Mouse (Mus musculus) MEL (cell line): ENCODE data around the gene Ano2. TPM values are rescaled to one million over a fixed set of nuclear protein-coding genes. Genes with fewer than 3 reads are reported as not detected.

Source experiments
- DNase-seq: peaks from one replicate; pipeline ENCODE4 v3.0.0; 2011; ENCODE audit warnings: low read depth, low spot score
- H3K27ac ChIP-seq: 2 replicates; pipeline ENCODE4 v1.5.1; 2012; ENCODE audit warnings: low read depth, mild to moderate bottlenecking, control low read depth, low read length, moderate library complexity; ENCODE audit not compliant: control insufficient read depth
- H3K27me3 ChIP-seq, 2 experiments: fragments of 150-350 bp in 1 of 2; sonication (generic) in 1 of 2; 2 replicates each; pipeline ENCODE4 v1.6.1; 2012; ENCODE audit warnings: low read length in 2 of 2, mild to moderate bottlenecking in 2 of 2, improper control_type of control experiment in 1 of 2, moderate library complexity in 1 of 2; ENCODE audit not compliant: insufficient read depth in 2 of 2, control insufficient read depth in 1 of 2
- H3K36me3 ChIP-seq, 2 experiments: 2 replicates each; pipeline ENCODE4 v1.6.1; 2012 to 2014; ENCODE audit warnings: low read length in 2 of 2, improper control_type of control experiment in 1 of 2, inconsistent platforms in 1 of 2, mild to moderate bottlenecking in 1 of 2; ENCODE audit not compliant: insufficient read depth in 2 of 2, control insufficient read depth in 1 of 2
- H3K4me1 ChIP-seq, 2 experiments: fragments of 150-350 bp in 1 of 2; sonication (generic) in 1 of 2; 2 replicates each; pipeline ENCODE4 v1.6.1; 2012; ENCODE audit warnings: low read length in 2 of 2, improper control_type of control experiment in 1 of 2, mild to moderate bottlenecking in 1 of 2; ENCODE audit not compliant: insufficient read depth in 2 of 2, control insufficient read depth in 1 of 2
- H3K4me3 ChIP-seq, 2 experiments: fragments of 150-350 bp in 1 of 2; sonication (generic) in 1 of 2; 2 replicates each; pipeline ENCODE4 v1.5.1; 2012; ENCODE audit warnings: low read depth in 2 of 2, low read length in 2 of 2, mild to moderate bottlenecking in 2 of 2, moderate library complexity in 2 of 2, control low read depth in 1 of 2, improper control_type of control experiment in 1 of 2; ENCODE audit not compliant: control insufficient read depth in 1 of 2, insufficient read depth in 1 of 2
- H3K79me2 ChIP-seq: 2 replicates; pipeline ENCODE4 v1.6.1; 2012; ENCODE audit warnings: mild to moderate bottlenecking, low read length, moderate library complexity; ENCODE audit not compliant: control insufficient read depth, poor library complexity, insufficient read depth
- H3K9ac ChIP-seq: 2 replicates; pipeline ENCODE4 v1.6.1; 2012; ENCODE audit warnings: low read depth, mild to moderate bottlenecking, control low read depth, low read length, moderate library complexity; ENCODE audit not compliant: control insufficient read depth, poor library complexity, severe bottlenecking
- H3K9me3 ChIP-seq: fragments of 150-350 bp; sonication (generic); replicated peaks from 2 replicates; pipeline ENCODE4 v1.6.1; 2012; ENCODE audit warnings: mild to moderate bottlenecking, low read length, improper control_type of control experiment, moderate library complexity; ENCODE audit not compliant: insufficient read depth
- ELF1 ChIP-seq: IDR thresholded peaks from 2 replicates; pipeline ENCODE4 v1.6.1; 2014; ENCODE audit warnings: low read depth, mild to moderate bottlenecking, inconsistent platforms, low read length, improper control_type of control experiment, moderate library complexity
- EP300 ChIP-seq, 2 experiments: IDR thresholded peaks; 2 replicates each; pipeline ENCODE4 v1.6.1; 2011; ENCODE audit warnings: improper control_type of control experiment in 2 of 2, low read length in 2 of 2, low read depth in 1 of 2, mild to moderate bottlenecking in 1 of 2
- ETS1 ChIP-seq: IDR thresholded peaks from 2 replicates; pipeline ENCODE4 v1.6.1; 2012; ENCODE audit warnings: low read depth, mild to moderate bottlenecking, inconsistent platforms, low read length, improper control_type of control experiment, moderate library complexity
- GATA1 ChIP-seq: IDR thresholded peaks from 2 replicates; pipeline ENCODE4 v1.6.1; 2011; ENCODE audit warnings: low read depth, low read length, improper control_type of control experiment
- KAT2A ChIP-seq: conservative IDR thresholded peaks from 2 replicates; pipeline ENCODE4 v1.6.1; 2012; ENCODE audit warnings: low read depth, low read length, improper control_type of control experiment, inconsistent platforms
- MAX ChIP-seq: IDR thresholded peaks from 2 replicates; pipeline ENCODE4 v1.6.1; 2011; ENCODE audit warnings: low read length, improper control_type of control experiment
- MEF2A ChIP-seq: IDR thresholded peaks from 2 replicates; pipeline ENCODE4 v1.6.1; 2014; ENCODE audit warnings: low read depth, mild to moderate bottlenecking, inconsistent platforms, low read length, improper control_type of control experiment; ENCODE audit not compliant: poor library complexity, insufficient replicate concordance, severe bottlenecking; ENCODE audit errors: extremely low read depth
- NRF1 ChIP-seq: IDR thresholded peaks from 2 replicates; pipeline ENCODE4 v1.6.1; 2014; ENCODE audit warnings: low read depth, mild to moderate bottlenecking, inconsistent platforms, low read length, improper control_type of control experiment, moderate library complexity; ENCODE audit not compliant: poor library complexity, insufficient read depth, severe bottlenecking
- POLR2A ChIP-seq, 2 experiments: IDR thresholded peaks; 2 replicates each; pipeline ENCODE4 v1.6.1; 2011 to 2012; ENCODE audit warnings: low read length in 2 of 2, mild to moderate bottlenecking in 2 of 2, control low read depth in 1 of 2, improper control_type of control experiment in 1 of 2, low read depth in 1 of 2, moderate library complexity in 1 of 2; ENCODE audit not compliant: control insufficient read depth in 1 of 2, insufficient read depth in 1 of 2, poor library complexity in 1 of 2
- RAD21 ChIP-seq: IDR thresholded peaks from 2 replicates; pipeline ENCODE4 v1.6.1; 2011; ENCODE audit warnings: mild to moderate bottlenecking, low read depth, low read length, improper control_type of control experiment
- RCOR1 ChIP-seq: IDR thresholded peaks from 2 replicates; pipeline ENCODE4 v1.6.1; 2012; ENCODE audit warnings: low read depth, mild to moderate bottlenecking, inconsistent platforms, low read length, improper control_type of control experiment
- SIN3A ChIP-seq: IDR thresholded peaks from 2 replicates; pipeline ENCODE4 v1.6.1; 2012; ENCODE audit warnings: low read length, improper control_type of control experiment, inconsistent platforms
- TAL1 ChIP-seq: IDR thresholded peaks from 2 replicates; pipeline ENCODE4 v1.6.1; 2012; ENCODE audit warnings: mild to moderate bottlenecking, inconsistent platforms, low read length, moderate library complexity, mixed read lengths
- TCF12 ChIP-seq: IDR thresholded peaks from 2 replicates; pipeline ENCODE4 v1.6.1; 2014; ENCODE audit warnings: low read depth, mild to moderate bottlenecking, inconsistent platforms, low read length, improper control_type of control experiment, moderate library complexity
- UBTF ChIP-seq: IDR thresholded peaks from 2 replicates; pipeline ENCODE4 v1.6.1; 2012; ENCODE audit warnings: low read depth, mild to moderate bottlenecking, inconsistent platforms, low read length, improper control_type of control experiment, moderate library complexity, borderline replicate concordance; ENCODE audit not compliant: insufficient read depth
- USF1 ChIP-seq: IDR thresholded peaks from 2 replicates; pipeline ENCODE4 v1.6.1; 2014; ENCODE audit warnings: low read depth, mild to moderate bottlenecking, inconsistent platforms, low read length, improper control_type of control experiment, moderate library complexity
- polyA plus RNA-seq, 2 experiments: library from polyadenylated mRNA; stranded (reverse) in 1 of 2; unstranded in 1 of 2; fragments of >175 nt in 1 of 2; fragments of >200 nt in 1 of 2; gene quantifications; 2 replicates each; pipeline versions ENCODE4 v1.2.1 to v1.2.4; 2012; ENCODE audit warnings: low replicate concordance in 2 of 2, low read depth in 1 of 2; ENCODE audit not compliant: insufficient read length in 2 of 2, insufficient read depth in 1 of 2, missing spikeins in 1 of 2
- total RNA-seq: library from RNA; depleted of rRNA; stranded (reverse); fragments of 300-350 nt; gene quantifications from 2 replicates; pipeline ENCODE4 v1.2.3, GENCODE M21; 2012

The Ano2 gene
- total and polyA plus RNA-seq, 3 experiments, result not detected

DNA sequence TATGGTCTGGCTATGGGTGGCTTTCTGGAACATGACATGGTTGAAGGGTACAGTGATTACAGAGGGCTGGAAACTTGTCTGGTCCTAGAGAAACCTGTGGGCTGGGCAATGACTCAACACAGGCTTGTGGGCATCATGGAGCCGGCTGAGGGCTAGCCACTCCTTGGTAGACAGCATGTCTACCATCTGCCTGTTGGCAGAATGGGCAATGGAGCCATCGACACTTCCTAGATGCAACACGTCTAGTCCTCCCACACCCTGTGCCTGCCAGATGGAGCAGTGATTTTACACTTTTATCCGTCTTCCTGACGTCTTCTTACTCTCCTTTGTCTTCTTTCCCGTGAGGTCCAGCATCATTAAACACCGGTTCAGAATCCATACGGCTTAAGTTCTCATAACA is 49.1 kb upstream of the Ano2 start:
- no peaks in the 10 kb centered on the region for H3K36me3 ChIP-seq
- TF ChIP-seq USF1 (no peak), MEF2A (no peak), TCF12 (no peak), MAX (no peak), EP300 (IDR thresholded peaks at IDR 0.05; ENCODE audit: low read depth in 1 of 2, low read length in 2 of 2) (no peak)
- H3K27me3 ChIP-seq, result no peaks in the 10 kb centered on the region
- H3K4me3 ChIP-seq, result no peak overlapping the region
- no peak overlapping the region for H3K9ac ChIP-seq
- H3K4me1 ChIP-seq, result no peaks in the 10 kb centered on the region
- no peak for DNase-seq
- H3K9me3 ChIP-seq, result no peaks in the 10 kb centered on the region
- H3K79me2 ChIP-seq, result no peaks in the 10 kb centered on the region
- H3K27ac ChIP-seq, result no peak overlapping the region

DNA sequence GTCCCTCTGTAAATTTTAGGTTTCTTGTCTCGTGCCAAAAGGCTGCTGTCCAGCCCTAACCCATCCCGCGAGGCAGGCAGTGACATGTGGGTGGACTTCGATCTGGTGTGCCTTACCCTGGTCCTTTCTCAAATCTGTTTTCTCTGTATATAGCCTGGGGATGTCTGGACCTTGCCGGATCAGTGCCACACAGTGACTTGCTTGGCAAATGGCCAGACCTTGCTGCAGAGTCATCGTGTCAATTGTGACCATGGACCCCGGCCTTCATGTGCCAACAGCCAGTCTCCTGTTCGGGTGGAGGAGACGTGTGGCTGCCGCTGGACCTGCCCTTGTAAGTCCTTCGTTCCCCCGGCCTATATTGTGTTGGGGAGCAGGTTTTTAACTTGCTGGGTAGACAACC is 41.3 kb upstream of the Ano2 start:
- DNase-seq, result no peak
- Histone ChIP-seq H3K4me1 (no peaks in the 10 kb centered on the region), H3K9ac (no peak overlapping the region), H3K36me3 (no peaks in the 10 kb centered on the region)
- no peak for TF ChIP-seq POLR2A (IDR thresholded peaks at IDR 0.05; ENCODE audit: control insufficient read depth in 1 of 2, insufficient read depth in 1 of 2, low read depth in 1 of 2, low read length in 2 of 2, poor library complexity in 1 of 2)
- TF ChIP-seq RCOR1, result no peak
- TF ChIP-seq TAL1, result no peak
- no peak for TF ChIP-seq RAD21
- no peak for TF ChIP-seq SIN3A
- TF ChIP-seq ETS1, result no peak
- no peak for TF ChIP-seq UBTF
- no peak for TF ChIP-seq MEF2A
- no peak for TF ChIP-seq ELF1
- TF ChIP-seq KAT2A, result no peak
- no peak for TF ChIP-seq NRF1
- TF ChIP-seq MAX, result no peak
- TF ChIP-seq GATA1, result no peak
- TF ChIP-seq, all 39 proteins: peak for 0
- Histone ChIP-seq H3K9me3 (no peaks in the 10 kb centered on the region), H3K27me3 (no peaks in the 10 kb centered on the region), H3K27ac (no peak overlapping the region), H3K4me3 (no peak overlapping the region), H3K79me2 (no peaks in the 10 kb centered on the region)
